Mouse (Mus musculus): ENCODE data around the gene Atxn1.

DNA sequence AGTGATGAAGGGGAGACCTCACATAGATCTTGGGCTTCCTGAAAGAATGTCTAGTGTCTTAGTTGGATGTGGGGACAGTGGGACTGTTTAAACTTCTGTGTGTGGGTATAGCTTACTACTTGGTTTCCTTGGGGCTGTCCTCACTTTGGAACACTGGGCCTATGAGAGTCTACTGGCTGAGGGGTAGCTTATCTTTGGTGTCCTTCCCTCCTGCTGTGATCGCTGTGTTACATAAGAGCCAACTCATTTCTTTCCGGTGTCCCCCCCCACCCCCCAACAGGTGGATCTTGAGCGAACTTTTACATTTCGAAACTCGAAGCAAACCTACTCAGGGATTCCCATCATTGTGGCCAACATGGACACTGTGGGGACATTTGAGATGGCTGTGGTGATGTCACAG, 450.7 kb downstream of the Atxn1 start:
- no peak for TF ChIP-seq CTCF (IDR thresholded peaks at IDR 0.05; ENCODE audit: extremely low read depth, insufficient read length, insufficient replicate concordance, low read depth, low read length)
- TF ChIP-seq POLR2A (IDR thresholded peaks at IDR 0.05; ENCODE audit: low read depth, low read length), result no peak
